Mouse (Mus musculus): ENCODE data around the gene Tagln2.

DNA sequence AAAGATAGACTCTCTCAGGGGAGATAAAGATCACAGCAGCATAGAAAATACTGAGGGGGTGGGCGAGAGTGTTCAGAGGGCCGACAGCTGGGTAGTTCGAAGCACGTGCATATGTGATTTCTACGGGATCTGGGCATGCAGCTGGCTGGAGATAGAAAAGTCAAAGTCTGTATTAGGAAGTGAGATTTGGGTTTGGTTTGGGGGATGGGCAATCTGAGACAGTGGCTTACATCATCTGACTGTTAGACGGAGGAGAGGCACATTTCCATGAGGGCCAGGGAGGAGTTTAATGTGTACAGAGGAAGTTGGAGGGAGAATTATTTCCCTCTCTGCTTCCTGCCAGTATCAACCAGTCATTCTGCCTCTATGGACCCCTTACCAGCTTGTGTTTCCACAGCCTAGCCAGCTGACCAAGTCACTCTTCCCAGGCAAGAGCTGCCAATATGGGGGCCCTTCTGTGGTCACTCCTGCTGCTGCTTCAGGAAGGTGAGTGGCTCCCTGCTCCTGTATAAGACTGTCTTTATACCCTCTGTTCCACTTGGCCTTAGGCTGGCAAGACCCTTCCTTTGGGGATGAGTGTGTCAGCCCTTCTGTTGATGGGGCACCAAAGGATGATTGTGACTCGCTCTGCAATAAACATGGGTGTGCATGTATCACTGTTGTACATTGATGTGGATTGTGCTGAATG lies 24.6 kb upstream of the Tagln2 start, which contains the start of gene Slamf9:
- no peak for TF ChIP-seq CTCF (IDR thresholded peaks at IDR 0.05; ENCODE audit: insufficient read depth, low read length)
- no peak for TF ChIP-seq POLR2A (IDR thresholded peaks at IDR 0.05; ENCODE audit: borderline replicate concordance, extremely low read depth, low read depth, low read length)
